Mouse (Mus musculus): ENCODE measurements around the gene Adamts2. TPM values are rescaled to one million over a fixed set of nuclear protein-coding genes. Genes with fewer than 3 reads are reported as not detected.
A peak's percentile ranks its signal among the peaks of the same experiment; 100 is the strongest.

Adamts2 gene
- total RNA-seq (2021): 10 to 100 TPM in 1 of 2 experiments, 1 to 10 TPM in 1; 8.2 to 12.6 TPM

DNA sequence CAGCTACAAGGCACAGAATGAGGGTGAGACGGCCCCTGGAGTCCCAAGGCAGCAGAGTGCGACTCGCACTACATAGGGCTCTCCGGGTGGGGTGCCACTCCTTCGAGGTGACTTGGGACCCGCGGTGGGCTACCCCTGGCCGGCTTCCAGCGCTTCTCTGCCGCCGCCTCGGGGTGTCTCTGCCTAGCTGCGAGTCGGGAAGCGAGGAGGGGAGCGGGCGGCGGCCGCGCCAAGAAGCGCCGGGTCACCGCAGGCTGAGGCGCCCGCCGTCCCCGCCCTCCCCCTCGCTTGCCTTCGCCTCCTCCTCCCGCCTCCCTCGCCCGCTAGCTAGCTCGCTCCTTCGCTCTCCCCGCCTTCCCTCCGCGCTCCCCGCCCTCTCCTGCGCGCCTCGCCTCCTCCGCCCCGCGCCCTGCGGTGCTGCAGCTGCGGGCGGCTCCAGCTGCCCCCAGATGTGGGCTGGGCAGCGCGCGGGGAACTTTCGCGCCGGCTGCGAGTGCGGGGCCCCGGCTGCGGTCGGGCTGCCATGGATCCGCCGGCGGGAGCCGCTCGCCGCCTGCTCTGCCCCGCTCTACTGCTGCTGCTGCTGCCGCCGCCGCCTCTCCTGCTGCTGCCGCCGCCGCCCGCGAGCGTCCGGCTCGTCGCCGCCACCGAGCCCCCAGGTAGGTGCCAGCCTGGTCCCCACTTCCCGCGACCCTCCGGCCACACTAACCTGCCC is at the start of gene Adamts2:
Adamts2 (plus strand) TSS at position 444 of the 715 bp plus-strand sequence.
- intact Hi-C loops (cut with DNase I): loop anchor here (5.0 kb wide), 3 partner anchors 144 to 166 kb away; no protein-coding TSS in a partner anchor
- peak; percentile 45 to 65 for DNase-seq (ENCODE audit: low spot score in 2 of 2)

DNA sequence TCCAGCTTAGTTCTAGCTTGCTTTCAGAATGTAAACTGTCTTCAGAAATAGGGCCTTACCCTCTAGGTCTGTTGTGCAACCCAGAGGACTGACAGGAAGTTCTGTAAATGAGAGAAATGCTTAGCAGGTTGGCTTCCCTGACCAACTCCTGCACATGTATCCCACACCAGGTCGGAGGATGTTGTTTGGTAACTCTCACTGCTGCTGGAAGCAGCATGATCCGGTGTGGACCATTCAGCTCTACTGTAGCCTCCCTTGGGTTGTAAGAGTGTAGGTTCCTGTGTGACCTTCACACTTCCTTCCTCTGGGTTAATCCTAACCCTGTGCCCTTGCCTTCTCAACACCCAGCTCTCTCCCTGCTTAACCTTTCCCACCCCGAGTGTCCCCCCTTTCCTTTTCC is 44.8 kb upstream of the Adamts2 start:
- DNase-seq (ENCODE audit: low spot score in 2 of 2): no peak
- intact Hi-C loops (cut with DNase I): no loop called here

- DNase-seq (ENCODE audit: low spot score in 2 of 2): no peak
- intact Hi-C loops (cut with DNase I): no loop called here
Measured at GRCm38 (mm10) chr11:50559108-50559507, 42.8 kb upstream of the Adamts2 start.

DNA sequence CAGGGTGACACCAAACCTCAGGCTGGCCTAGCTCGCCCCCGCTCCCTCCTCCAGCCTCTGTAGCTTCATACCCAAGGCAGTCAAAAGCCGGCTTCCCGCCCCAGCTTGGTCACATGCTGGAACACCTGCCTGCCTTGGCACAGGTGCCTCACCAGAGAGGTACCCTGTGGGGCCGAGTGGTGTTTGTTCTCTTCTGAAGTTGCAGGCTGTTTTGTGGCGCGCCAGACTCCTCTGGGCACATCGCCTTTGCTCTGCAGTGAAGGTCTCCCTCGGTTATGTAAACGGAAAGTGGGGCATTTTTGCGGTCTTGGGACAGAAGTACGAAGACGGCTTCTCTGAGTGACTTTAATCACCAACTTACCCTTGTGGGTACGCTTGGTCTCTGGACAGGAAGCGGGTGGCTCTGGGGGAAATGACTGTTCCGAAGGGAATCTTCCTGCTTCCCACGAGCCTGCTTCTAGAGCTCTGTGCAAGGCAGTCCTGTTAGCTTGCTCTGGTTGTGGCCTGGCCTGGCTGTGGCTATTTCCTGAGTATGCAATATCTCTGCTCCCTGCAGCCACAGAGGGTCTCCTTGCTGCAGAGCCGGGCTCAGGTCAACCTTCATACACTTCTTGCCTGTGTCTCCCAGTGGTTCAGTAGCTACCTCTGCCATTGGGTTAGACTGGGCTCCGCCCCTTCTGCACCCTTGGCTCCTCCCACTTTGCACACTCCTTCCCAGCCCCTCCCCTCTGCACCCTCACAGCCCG is 36.2 kb upstream of the Adamts2 start:
- intact Hi-C loops (cut with DNase I): no loop called here
- no peak for DNase-seq (ENCODE audit: low spot score in 2 of 2)

DNA sequence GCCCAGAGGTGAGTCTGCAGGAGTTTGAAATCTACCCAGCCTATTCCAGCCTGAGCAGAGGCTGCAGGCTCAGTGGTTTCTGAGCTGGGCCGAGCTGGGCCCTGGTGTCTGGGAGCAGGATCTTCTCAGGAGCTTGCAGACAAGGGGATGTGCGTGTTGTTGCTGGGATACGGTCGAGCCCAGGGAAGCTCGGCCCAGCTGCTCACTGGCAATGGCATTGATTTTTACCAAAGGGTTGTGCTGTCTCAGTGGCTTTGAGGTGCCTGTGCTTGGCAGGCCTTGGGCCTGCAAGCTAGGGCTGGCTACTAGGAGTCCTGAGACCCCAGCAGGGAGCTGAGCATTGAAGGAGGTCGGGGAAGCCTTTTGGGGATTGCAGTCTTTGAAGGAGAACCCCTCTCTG is 30.4 kb upstream of the Adamts2 start:
- no peak for DNase-seq (ENCODE audit: low spot score in 2 of 2)
- intact Hi-C loops (cut with DNase I): no loop called here

DNA sequence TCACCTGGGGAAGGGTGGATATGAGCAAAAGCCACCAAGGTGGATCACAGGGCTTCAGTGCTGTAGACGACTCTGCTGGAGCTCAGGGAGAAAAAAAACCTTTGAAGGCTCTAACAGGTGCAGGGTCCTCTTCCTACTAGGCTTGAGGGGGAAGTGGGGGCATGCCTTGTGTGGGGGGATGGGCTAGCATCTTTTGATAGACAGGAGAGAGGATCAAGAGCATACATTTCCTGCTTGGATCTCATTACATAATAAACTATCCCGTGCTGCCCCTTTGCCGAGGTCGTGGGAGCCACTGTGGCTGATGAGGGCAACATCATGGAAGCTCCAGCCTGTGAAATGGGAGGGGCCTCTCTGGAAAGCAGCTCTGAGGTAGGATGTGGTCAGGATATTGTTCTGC is 25.4 kb upstream of the Adamts2 start:
- intact Hi-C loops (cut with DNase I): no loop called here
- DNase-seq (ENCODE audit: low spot score in 2 of 2): no peak

- intact Hi-C loops (cut with DNase I): no loop called here
- peak; percentile 41 to 43 for DNase-seq (ENCODE audit: low spot score in 2 of 2)
Measured at GRCm38 (mm10) chr11:50587026-50587425, 14.9 kb upstream of the Adamts2 start.

- DNase-seq (ENCODE audit: low spot score in 2 of 2): peak; percentile 30 to 40
- intact Hi-C loops (cut with DNase I): no loop called here
Measured at GRCm38 (mm10) chr11:50587787-50588186, 14.1 kb upstream of the Adamts2 start.

DNA sequence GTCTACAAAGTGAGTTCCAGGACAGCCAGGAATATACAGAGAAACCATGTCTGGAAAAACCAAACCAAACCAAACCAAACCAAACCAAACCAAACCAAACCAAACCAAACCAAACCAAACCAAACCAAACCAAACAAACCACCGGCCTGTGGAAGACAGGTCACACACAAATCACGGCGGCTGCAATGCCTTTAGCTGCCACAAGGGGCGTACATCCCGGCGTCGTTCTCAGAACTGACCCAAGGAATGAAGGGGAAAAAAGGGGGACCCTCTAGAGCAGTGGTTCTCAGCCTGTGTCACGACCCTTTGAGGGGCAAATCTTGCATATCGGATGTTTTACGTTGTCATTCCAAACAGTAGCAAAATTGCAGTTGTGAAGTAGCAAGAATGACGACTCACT is 12.8 kb upstream of the Adamts2 start:
- intact Hi-C loops (cut with DNase I): no loop called here

DNA sequence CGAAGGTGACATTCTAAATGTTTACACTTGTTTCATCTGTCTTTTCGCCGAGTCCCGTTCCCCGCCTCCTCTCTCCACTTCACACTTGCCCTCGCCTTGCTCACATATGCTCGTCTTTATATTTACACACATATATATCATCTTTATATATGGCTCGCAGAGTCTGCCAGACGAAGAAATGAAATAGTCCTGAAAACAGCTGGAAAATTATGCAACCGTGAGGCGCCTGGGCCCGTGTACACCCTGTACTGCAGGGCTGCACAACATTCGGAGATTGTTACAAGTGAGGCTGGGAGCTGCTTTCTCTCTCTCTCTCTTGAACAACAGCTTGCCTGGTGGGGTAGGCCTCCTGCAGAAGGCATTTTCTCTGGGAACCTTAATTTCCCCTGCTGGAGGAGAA is 10.8 kb upstream of the Adamts2 start:
- DNase-seq (ENCODE audit: low spot score in 2 of 2): peak; percentile 49 to 54
- intact Hi-C loops (cut with DNase I): no loop called here

More for the DNA sequence above, 12.8 kb upstream of the Adamts2 start:
- DNase-seq (ENCODE audit: low spot score in 2 of 2): no peak

GRCm38 (mm10) chr11:50592892-50593553 is 8.9 kb upstream of the Adamts2 start:
- DNase-seq (ENCODE audit: low spot score in 2 of 2): no peak
- intact Hi-C loops (cut with DNase I): no loop called here

DNA sequence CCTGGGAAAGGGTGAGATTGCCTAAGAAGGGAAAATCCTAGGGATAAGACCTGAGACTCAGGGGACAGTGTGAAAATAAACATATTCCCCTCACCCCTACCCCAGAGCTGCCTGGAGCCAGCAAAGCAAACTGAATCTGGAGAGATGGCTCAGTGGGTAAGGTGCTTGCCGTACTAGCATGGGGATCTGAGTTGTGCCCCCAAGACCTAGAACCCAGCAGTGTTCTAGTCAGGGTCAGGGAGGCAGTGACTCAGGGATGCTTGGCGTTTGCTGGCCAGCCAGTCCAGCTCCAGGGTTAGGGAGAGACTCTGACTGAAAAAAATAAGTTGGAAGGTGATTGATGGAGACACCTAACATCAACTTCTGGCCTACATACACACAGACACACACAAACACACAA is 5.3 kb upstream of the Adamts2 start:
- DNase-seq (ENCODE audit: low spot score in 2 of 2): no peak
- intact Hi-C loops (cut with DNase I): no loop called here

DNA sequence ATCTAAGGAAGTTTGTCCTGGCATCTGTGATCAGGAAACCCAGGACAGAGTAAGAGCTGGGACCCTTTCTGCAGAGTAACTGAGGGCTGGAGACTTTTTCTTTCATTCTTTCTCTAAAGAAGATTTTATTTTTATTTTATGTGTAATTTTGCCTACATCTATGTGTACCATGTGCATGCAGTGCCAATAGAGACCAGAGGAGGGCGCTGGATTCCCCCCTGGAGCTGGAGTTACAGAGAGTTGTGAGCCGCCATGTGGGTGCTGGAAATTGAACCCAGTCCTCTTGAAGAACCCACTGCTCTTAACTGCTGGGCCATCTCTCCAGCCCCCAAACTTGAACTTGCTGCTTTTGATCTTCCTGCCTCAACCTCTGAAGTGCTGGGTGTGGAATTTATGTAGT is 2.7 kb upstream of the Adamts2 start:
- intact Hi-C loops (cut with DNase I): no loop called here

GRCm38 (mm10) chr11:50602356-50603081 is 635 bp downstream of the Adamts2 start:
- intact Hi-C loops (cut with DNase I): loop anchor here (5.0 kb wide), 3 partner anchors 145 to 165 kb away; no protein-coding TSS in a partner anchor
- DNase-seq (ENCODE audit: low spot score in 2 of 2): peak; percentile 33 to 39

More for the DNA sequence above, 2.7 kb upstream of the Adamts2 start:
- DNase-seq (ENCODE audit: low spot score in 2 of 2): no peak

- intact Hi-C loops (cut with DNase I): loop anchor here (5.0 kb wide), 3 partner anchors 146 to 164 kb away; no protein-coding TSS in a partner anchor
- peak; percentile 38 to 47 for DNase-seq (ENCODE audit: low spot score in 2 of 2)
Measured at GRCm38 (mm10) chr11:50603082-50603910, 1.4 kb downstream of the Adamts2 start.

GRCm38 (mm10) chr11:50604371-50604770 is 2.5 kb downstream of the Adamts2 start:
- intact Hi-C loops (cut with DNase I): loop anchor here (5.0 kb wide), 3 partner anchors 147 to 163 kb away; no protein-coding TSS in a partner anchor
- DNase-seq (ENCODE audit: low spot score in 2 of 2): peak in 1 of 2 experiments; percentile 17

- intact Hi-C loops (cut with DNase I): no loop called here
- DNase-seq (ENCODE audit: low spot score in 2 of 2): no peak
Measured at GRCm38 (mm10) chr11:50611181-50611580, 9.3 kb downstream of the Adamts2 start.

DNA sequence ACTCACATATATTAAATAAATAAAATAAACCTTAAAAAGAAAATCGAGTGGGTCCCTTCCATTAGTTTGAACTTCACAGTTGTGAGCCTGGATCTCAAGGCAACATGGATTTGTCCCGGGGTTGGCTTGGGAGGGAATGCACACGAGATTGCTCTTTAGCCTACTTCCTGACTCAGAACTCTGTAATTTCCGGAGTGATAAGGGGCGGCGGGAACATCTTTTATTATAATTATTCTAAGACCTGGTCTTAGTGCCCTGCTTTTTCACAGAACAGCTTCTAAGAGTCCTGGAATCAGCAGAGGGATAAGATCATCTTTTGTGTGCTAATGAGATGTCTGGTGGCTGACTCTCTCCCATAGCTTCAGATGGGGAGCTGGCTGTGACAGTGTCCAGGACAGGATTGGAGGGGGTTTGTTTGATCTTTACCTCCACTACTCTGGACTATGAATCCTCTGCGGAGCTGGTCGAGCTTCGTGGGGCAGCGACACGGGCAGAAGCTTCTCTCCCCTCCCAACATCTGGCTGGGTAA is 15.2 kb downstream of the Adamts2 start:
- intact Hi-C loops (cut with DNase I): no loop called here
- no peak for DNase-seq (ENCODE audit: low spot score in 2 of 2)

Data from left cerebral cortex, postnatal 36 days (tissue).